Mouse (Mus musculus): ENCODE results near the gene Gm45521.

GRCm38 (mm10) chr14:8003093-8003670 lies 46.1 kb downstream of the Gm45521 start:
- no peak for TF ChIP-seq CTCF (IDR thresholded peaks at IDR 0.05)
- no peak for TF ChIP-seq POLR2A (IDR thresholded peaks at IDR 0.05; ENCODE audit: insufficient read depth, low read depth, low read length)
- no peak for TF ChIP-seq EP300 (IDR thresholded peaks at IDR 0.05; ENCODE audit: insufficient read depth, low read depth, low read length)

All from heart, adult 2 months (tissue).